Mouse (Mus musculus) gastrocnemius, adult 2 months (tissue): ENCODE measurements around the gene Hoxa10. TPM values are rescaled to one million over a fixed set of nuclear protein-coding genes. Genes with fewer than 3 reads are reported as not detected.

Experiments
- DNase-seq: peaks from one replicate; pipeline ENCODE4 v3.0.0; 2022
- H3K27ac ChIP-seq: fragments of 200-600 bp; 2 replicates; pipeline ENCODE4 v1.8.1; 2022; ENCODE audit warnings: mild to moderate bottlenecking
- H3K4me3 ChIP-seq: fragments of 200-600 bp; 2 replicates; pipeline ENCODE4 v1.8.1; 2022; ENCODE audit warnings: mild to moderate bottlenecking, moderate library complexity
- CTCF ChIP-seq: fragments of 200-600 bp; IDR thresholded peaks from 2 replicates; pipeline ENCODE4 v1.8.1; 2022; ENCODE audit warnings: antibody characterized with exemption, mild to moderate bottlenecking, moderate library complexity
- intact Hi-C: fragments of 180-260 bp; cut with DNase I; formaldehyde crosslinking; loops from one replicate; pipeline ENCODE4 v1.15.1; 2025
- total RNA-seq, 2 experiments: library from RNA; stranded (reverse); gene quantifications; 2 replicates each; pipeline ENCODE4 v1.2.3; 2021

The Hoxa10 gene
- total RNA-seq, 2 experiments from 2014 or later, result 17.4 to 17.7 TPM

GRCm38 (mm10) chr6:52239625-52240388 lies 847 bp downstream of the Hoxa10 start:
- intact Hi-C loops, result no loop called here
- Histone ChIP-seq H3K27ac (peak overlapping the region; percentile 93), H3K4me3 (peak overlapping the region; percentile 73)
- peak; percentile 59 for DNase-seq
- no peak for TF ChIP-seq CTCF

GRCm38 (mm10) chr6:52238976-52239375 lies 1.7 kb downstream of the Hoxa10 start:
- TF ChIP-seq CTCF, result no peak
- intact Hi-C loops, result no loop called here
- DNase-seq, result no peak
- Histone ChIP-seq H3K4me3 (peak overlapping the region; percentile 73), H3K27ac (peak overlapping the region; percentile 93)

- TF ChIP-seq CTCF, result no peak
- intact Hi-C loops, result no loop called here
- DNase-seq, result no peak
- peak overlapping the region; percentile 73 for H3K4me3 ChIP-seq
- peak overlapping the region; percentile 93 for H3K27ac ChIP-seq
Observed at GRCm38 (mm10) chr6:52238155-52238545, 2.5 kb downstream of the Hoxa10 start.

GRCm38 (mm10) chr6:52237346-52238154 lies 3.1 kb downstream of the Hoxa10 start:
- DNase-seq, result peak; percentile 43
- TF ChIP-seq CTCF, result no peak
- Histone ChIP-seq H3K4me3 (peak overlapping the region; percentile 73), H3K27ac (peak overlapping the region; percentile 93)
- intact Hi-C loops, result no loop called here

DNA sequence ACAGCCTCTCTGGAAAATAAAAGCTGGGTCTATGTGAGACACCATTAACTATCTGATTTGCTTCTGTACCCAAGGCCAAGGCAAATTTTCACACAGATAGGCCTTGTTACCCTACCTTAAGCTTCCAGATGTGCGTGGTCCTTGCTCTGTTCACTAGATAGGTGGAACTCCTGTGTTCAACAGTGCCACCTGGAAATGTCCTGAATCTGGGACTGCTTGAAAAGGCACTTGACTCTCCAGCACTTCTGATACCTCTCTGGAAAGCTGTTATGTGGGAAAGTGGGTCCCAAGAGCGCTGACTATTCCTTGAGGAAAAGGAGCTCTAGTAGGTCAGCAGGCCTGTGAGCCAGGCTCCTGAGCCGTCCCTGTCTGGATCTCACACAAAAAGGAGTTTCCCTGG lies 3.8 kb downstream of the Hoxa10 start:
- H3K27ac ChIP-seq, result peak overlapping the region; percentile 93
- intact Hi-C loops, result no loop called here
- H3K4me3 ChIP-seq, result peak overlapping the region; percentile 73
- DNase-seq, result no peak
- no peak for TF ChIP-seq CTCF

DNA sequence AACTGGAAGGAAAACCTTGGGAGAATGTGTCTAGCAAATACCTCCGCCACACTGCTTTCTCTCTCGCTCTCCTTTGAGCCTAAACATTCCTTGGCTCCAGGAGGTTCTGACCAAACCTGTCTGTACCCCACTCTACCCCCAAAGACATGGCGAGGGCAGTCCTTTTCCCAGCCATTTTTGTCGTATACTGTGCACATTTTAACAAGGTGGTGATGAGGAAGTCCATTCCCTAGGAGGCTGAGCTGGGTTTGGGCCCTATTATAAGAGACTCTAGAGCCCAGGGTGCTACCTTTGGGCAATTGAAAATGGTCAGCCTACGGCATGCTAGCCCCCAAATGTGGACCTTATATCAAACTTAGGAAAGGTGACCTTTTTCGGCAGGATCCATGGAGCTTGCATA lies 4.8 kb downstream of the Hoxa10 start:
- Histone ChIP-seq H3K27ac (peak overlapping the region; percentile 93), H3K4me3 (peak overlapping the region; percentile 73)
- no peak for DNase-seq
- TF ChIP-seq CTCF, result no peak
- intact Hi-C loops, result no loop called here

GRCm38 (mm10) chr6:52235267-52235666 lies 5.4 kb downstream of the Hoxa10 start:
- intact Hi-C loops, result no loop called here
- Histone ChIP-seq H3K4me3 (peak overlapping the region; percentile 76), H3K27ac (peak overlapping the region; percentile 93)
- no peak for TF ChIP-seq CTCF
- DNase-seq, result no peak

DNA sequence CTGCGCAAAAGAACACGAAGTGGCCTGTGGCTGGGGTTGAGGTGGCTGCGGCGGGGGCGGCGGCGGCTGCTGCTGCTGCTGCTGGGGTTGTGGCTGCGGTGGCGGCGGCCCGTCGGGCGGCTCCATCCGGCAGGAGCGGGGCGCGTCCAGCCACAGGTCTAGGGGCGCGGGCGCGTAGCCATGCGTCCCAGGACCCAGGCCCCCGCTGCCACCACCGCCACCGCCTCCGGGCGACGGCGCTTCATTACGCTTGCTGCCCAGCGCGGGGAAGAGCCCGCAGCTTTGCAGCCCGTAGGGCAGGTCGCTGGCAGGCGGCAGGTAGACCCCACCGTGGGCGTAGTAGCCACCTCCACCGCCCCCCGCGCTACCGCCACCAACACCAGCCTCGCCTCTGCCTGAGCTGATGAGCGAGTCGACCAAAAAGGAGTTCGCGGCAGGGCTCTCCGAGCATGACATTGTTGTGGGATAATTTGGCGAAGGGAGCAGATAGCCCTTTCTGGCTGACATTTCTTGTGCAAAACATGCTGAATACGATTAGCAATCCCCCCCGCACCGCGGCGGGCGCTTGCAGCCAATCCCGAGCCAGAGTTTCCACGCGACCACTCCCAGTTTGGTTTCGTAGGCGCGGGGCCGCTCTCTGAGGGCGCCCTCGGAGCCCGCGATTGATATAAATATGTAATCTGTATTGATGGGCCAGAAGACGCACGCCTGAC lies 6.1 kb downstream of the Hoxa10 start:
- DNase-seq, result peak; percentile 78
- TF ChIP-seq CTCF, result no peak
- Histone ChIP-seq H3K4me3 (peak overlapping the region; percentile 76), H3K27ac (peak overlapping the region; percentile 93)
- intact Hi-C loops, result no loop called here

- intact Hi-C loops, result no loop called here
- peak; percentile 89 for DNase-seq
- no peak for TF ChIP-seq CTCF
Observed at GRCm38 (mm10) chr6:52233546-52234427, 6.9 kb downstream of the Hoxa10 start.

GRCm38 (mm10) chr6:52232984-52233545 lies 7.6 kb downstream of the Hoxa10 start:
- peak overlapping the region; percentile 93 for H3K27ac ChIP-seq
- intact Hi-C loops, result no loop called here
- H3K4me3 ChIP-seq, result peak overlapping the region; percentile 76
- peak; percentile 61 for DNase-seq
- no peak for TF ChIP-seq CTCF

More at GRCm38 (mm10) chr6:52233546-52234427, 6.9 kb downstream of the Hoxa10 start:
- H3K27ac ChIP-seq, result peak overlapping the region; percentile 93
- peak overlapping the region; percentile 76 for H3K4me3 ChIP-seq

- intact Hi-C loops, result no loop called here
- peak overlapping the region; percentile 93 for H3K27ac ChIP-seq
- DNase-seq, result peak; percentile 78
- peak overlapping the region; percentile 76 for H3K4me3 ChIP-seq
- peak; percentile 31 for TF ChIP-seq CTCF
Observed at GRCm38 (mm10) chr6:52232568-52232965, 8.1 kb downstream of the Hoxa10 start.
